Mouse (Mus musculus) gonadal fat pad, adult 2 months (tissue): ENCODE data around the gene Cfap61. TPM values are rescaled to one million over a fixed set of nuclear protein-coding genes. Genes with fewer than 3 reads are reported as not detected.

Experiments used
- DNase-seq: peaks from one replicate; pipeline ENCODE4 v3.0.0-alpha.2; 2012; ENCODE audit warnings: low read depth
- polyA plus RNA-seq: library from polyadenylated mRNA; depleted of rRNA; stranded (reverse); fragments of >200 nt; gene quantifications from 2 replicates; pipeline ENCODE4 v1.2.3, GENCODE M21; 2012

Cfap61 gene
- polyA plus RNA-seq, 1 experiment = 0.85 TPM

- no peak for DNase-seq
Measured at GRCm38 (mm10) chr2:146010816-146011215, 76.2 kb downstream of the Cfap61 start.

- no peak for DNase-seq
Measured at GRCm38 (mm10) chr2:146015341-146016186, 81.0 kb downstream of the Cfap61 start.

GRCm38 (mm10) chr2:146022846-146023245 lies 88.3 kb downstream of the Cfap61 start:
- DNase-seq = no peak

GRCm38 (mm10) chr2:146043640-146044039 lies 109.1 kb downstream of the Cfap61 start:
- DNase-seq = no peak

- DNase-seq = no peak
Measured at GRCm38 (mm10) chr2:146044926-146045890, 110.6 kb downstream of the Cfap61 start.

- no peak for DNase-seq
Measured at GRCm38 (mm10) chr2:146047691-146048090, 113.1 kb downstream of the Cfap61 start.

GRCm38 (mm10) chr2:146048221-146048829 lies 113.7 kb downstream of the Cfap61 start:
- DNase-seq = no peak

GRCm38 (mm10) chr2:146049339-146049738 lies 114.8 kb downstream of the Cfap61 start:
- no peak for DNase-seq

- no peak for DNase-seq
Measured at GRCm38 (mm10) chr2:146050069-146050468, 115.5 kb downstream of the Cfap61 start.

- DNase-seq = no peak
Measured at GRCm38 (mm10) chr2:146051334-146051733, 116.8 kb downstream of the Cfap61 start.

- no peak for DNase-seq
Measured at GRCm38 (mm10) chr2:146057123-146057522, 122.5 kb downstream of the Cfap61 start.

GRCm38 (mm10) chr2:146058791-146059190 lies 124.2 kb downstream of the Cfap61 start:
- DNase-seq = no peak

GRCm38 (mm10) chr2:146061421-146062300 lies 127.1 kb downstream of the Cfap61 start:
- DNase-seq = no peak

- DNase-seq = no peak
Measured at GRCm38 (mm10) chr2:146062330-146063092, 127.9 kb downstream of the Cfap61 start.

- DNase-seq = no peak
Measured at GRCm38 (mm10) chr2:146063093-146064074, 128.8 kb downstream of the Cfap61 start.

- DNase-seq = no peak
Measured at GRCm38 (mm10) chr2:146067364-146067763, 132.8 kb downstream of the Cfap61 start.

GRCm38 (mm10) chr2:146073300-146073699 lies 138.7 kb downstream of the Cfap61 start:
- no peak for DNase-seq

- DNase-seq = no peak
Measured at GRCm38 (mm10) chr2:146077117-146077516, 142.5 kb downstream of the Cfap61 start.

- DNase-seq = no peak
Measured at GRCm38 (mm10) chr2:146080282-146080681, 145.7 kb downstream of the Cfap61 start.
